Mouse (Mus musculus) liver, postnatal 0 days (tissue): ENCODE data around the gene Mxra8.

ENCODE experiments used
- CTCF ChIP-seq: sonication (generic); IDR thresholded peaks from 2 replicates; pipeline ENCODE4 v1.5.1; 2016; ENCODE audit warnings: antibody characterized with exemption, low read depth
- EP300 ChIP-seq: IDR thresholded peaks from 2 replicates; pipeline ENCODE4 v1.6.1; 2016; ENCODE audit warnings: antibody characterized with exemption, low read depth, mild to moderate bottlenecking

GRCm38 (mm10) chr4:155831831-155832230 is 7.6 kb upstream of the Mxra8 start:
- TF ChIP-seq EP300 (no peak), CTCF (no peak)
